Mouse (Mus musculus) G1E (cell line): ENCODE measurements around the gene Rcsd1.

Source experiments
- CTCF ChIP-seq: IDR thresholded peaks from 2 replicates; pipeline ENCODE4 v1.5.1; 2012; ENCODE audit warnings: low read depth, low read length, inconsistent platforms, mixed read lengths
- GATA1 ChIP-seq: IDR thresholded peaks from 2 replicates; pipeline ENCODE4 v1.6.1; 2012; ENCODE audit warnings: borderline replicate concordance, low read length, inconsistent platforms, mixed read lengths

- TF ChIP-seq CTCF: no peak
- TF ChIP-seq GATA1: no peak
Measured at GRCm38 (mm10) chr1:165635055-165635897, 74.3 kb downstream of the Rcsd1 start.
